Mouse (Mus musculus): Measurements from ENCODE around the gene Recql5. TPM values are rescaled to one million over a fixed set of nuclear protein-coding genes. Genes with fewer than 3 reads are reported as not detected.

Gene Recql5
- polyA plus RNA-seq, 1 experiment from 2014 or later, result 15.3 TPM

DNA sequence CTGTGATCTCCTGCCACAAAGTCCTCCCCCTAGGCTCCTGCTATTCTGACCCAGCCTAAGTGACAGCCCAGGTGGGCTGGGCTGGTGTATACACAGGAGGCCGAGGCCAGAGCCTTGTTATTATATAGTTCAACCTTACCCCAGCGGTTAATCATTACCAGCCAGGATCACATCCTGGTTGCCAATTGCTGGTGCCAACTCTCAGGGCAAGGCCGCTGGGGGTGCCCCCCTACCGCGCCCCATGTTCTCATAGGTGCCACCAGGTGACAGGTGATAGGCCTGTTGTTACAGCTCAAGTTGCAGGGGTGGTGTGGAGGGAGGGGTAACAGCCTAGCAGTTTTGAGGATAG, 89.4 kb downstream of the Recql5 start:
- no peaks in the 10 kb centered on the region for H3K9me3 ChIP-seq (ENCODE audit: control insufficient read depth, low read length)
- 87% methylated on average over 5 of the region's 5 CpGs for WGBS
- no peak overlapping the region for H3K27ac ChIP-seq (ENCODE audit: low read depth, low read length)
- H3K9ac ChIP-seq (replicated peaks; ENCODE audit: low read depth, low read length), result no peak overlapping the region
- H3K4me3 ChIP-seq (ENCODE audit: low read depth, low read length), result no peak overlapping the region
- H3K27me3 ChIP-seq (ENCODE audit: control insufficient read depth, insufficient read depth, low read length), result no peaks in the 10 kb centered on the region
- no peak for ATAC-seq (ENCODE audit: low read depth)
- no peak overlapping the region for H3K4me2 ChIP-seq (ENCODE audit: low read depth, low read length)
- H3K4me1 ChIP-seq (ENCODE audit: control insufficient read depth, insufficient read depth, low read length), result no peaks in the 10 kb centered on the region
- no peaks in the 10 kb centered on the region for H3K36me3 ChIP-seq (ENCODE audit: control insufficient read depth, insufficient read depth, low read length)

GRCm38 (mm10) chr11:115843141-115843890, 90.0 kb downstream of the Recql5 start:
- Histone ChIP-seq H3K4me3 (ENCODE audit: low read depth, low read length) (no peak overlapping the region), H3K27ac (ENCODE audit: low read depth, low read length) (no peak overlapping the region), H3K27me3 (ENCODE audit: control insufficient read depth, insufficient read depth, low read length) (no peaks in the 10 kb centered on the region), H3K9ac (replicated peaks; ENCODE audit: low read depth, low read length) (no peak overlapping the region), H3K4me1 (ENCODE audit: control insufficient read depth, insufficient read depth, low read length) (no peaks in the 10 kb centered on the region), H3K9me3 (ENCODE audit: control insufficient read depth, low read length) (no peaks in the 10 kb centered on the region), H3K36me3 (ENCODE audit: control insufficient read depth, insufficient read depth, low read length) (no peaks in the 10 kb centered on the region), H3K4me2 (ENCODE audit: low read depth, low read length) (no peak overlapping the region)
- no peak for ATAC-seq (ENCODE audit: low read depth)
- WGBS, result 79% methylated on average over 13 of the region's 14 CpGs

Other genes with a start within 250 kb of the Recql5 start
- 115 and 126 TPM in 2 replicates for gene Grb2, start 224.9 kb downstream of the Recql5 start, polyA plus RNA-seq (2014; fragmentation: Nextera tagmentation; extraction: Ambion mirVana)
- gene Tmem94, start 168.0 kb downstream of the Recql5 start, polyA plus RNA-seq (2014; fragmentation: Nextera tagmentation; extraction: Ambion mirVana), result 17.0 and 21.7 TPM in 2 replicates
- gene Caskin2, start 119.8 kb downstream of the Recql5 start, polyA plus RNA-seq (2014; fragmentation: Nextera tagmentation; extraction: Ambion mirVana), result 9.5 and 13.1 TPM in 2 replicates
- gene Tsen54, start 118.8 kb downstream of the Recql5 start, polyA plus RNA-seq (2014; fragmentation: Nextera tagmentation; extraction: Ambion mirVana), result 16.8 and 17.0 TPM in 2 replicates
- 0.50 and 0.80 TPM in 2 replicates for gene Llgl2, start 109.4 kb downstream of the Recql5 start, polyA plus RNA-seq (2014; fragmentation: Nextera tagmentation; extraction: Ambion mirVana)
- gene Myo15b, start 75.1 kb downstream of the Recql5 start, polyA plus RNA-seq (2014; fragmentation: Nextera tagmentation; extraction: Ambion mirVana), result 0.28 and 0.35 TPM in 2 replicates
- gene Smim5, start 33.5 kb downstream of the Recql5 start, polyA plus RNA-seq (2014; fragmentation: Nextera tagmentation; extraction: Ambion mirVana), result 1.6 and 1.8 TPM in 2 replicates
- 0.43 and 0.64 TPM in 2 replicates for gene Smim6, start 21.5 kb downstream of the Recql5 start, polyA plus RNA-seq (2014; fragmentation: Nextera tagmentation; extraction: Ambion mirVana)
- 40.1 and 45.5 TPM in 2 replicates for gene Sap30bp, start 195 bp downstream of the Recql5 start, polyA plus RNA-seq (2014; fragmentation: Nextera tagmentation; extraction: Ambion mirVana)
- 1.6 and 2.3 TPM in 2 replicates for gene Itgb4, start 41.2 kb upstream of the Recql5 start, polyA plus RNA-seq (2014; fragmentation: Nextera tagmentation; extraction: Ambion mirVana)
- 45.0 and 53.6 TPM in 2 replicates for gene Galk1, start 79.2 kb upstream of the Recql5 start, polyA plus RNA-seq (2014; fragmentation: Nextera tagmentation; extraction: Ambion mirVana)
- 1,887 and 2,049 TPM in 2 replicates for gene H3f3b, start 94.5 kb upstream of the Recql5 start, polyA plus RNA-seq (2014; fragmentation: Nextera tagmentation; extraction: Ambion mirVana)
- 29.1 and 29.5 TPM in 2 replicates for gene Unk, start 96.8 kb upstream of the Recql5 start, polyA plus RNA-seq (2014; fragmentation: Nextera tagmentation; extraction: Ambion mirVana)
- 0.88 and 0.98 TPM in 2 replicates for gene Unc13d, start 144.5 kb upstream of the Recql5 start, polyA plus RNA-seq (2014; fragmentation: Nextera tagmentation; extraction: Ambion mirVana)
- gene Wbp2, start 153.5 kb upstream of the Recql5 start, polyA plus RNA-seq (2014; fragmentation: Nextera tagmentation; extraction: Ambion mirVana), result 161 and 177 TPM in 2 replicates
- gene Trim47, start 193.7 kb upstream of the Recql5 start, polyA plus RNA-seq (2014; fragmentation: Nextera tagmentation; extraction: Ambion mirVana), result 3.5 and 4.0 TPM in 2 replicates
- gene Trim65, start 197.7 kb upstream of the Recql5 start, polyA plus RNA-seq (2014; fragmentation: Nextera tagmentation; extraction: Ambion mirVana), result 3.1 TPM in 2 replicates
- gene Mrpl38, start 205.4 kb upstream of the Recql5 start, polyA plus RNA-seq (2014; fragmentation: Nextera tagmentation; extraction: Ambion mirVana), result 81.5 and 91.0 TPM in 2 replicates
- gene Fbf1, start 234.7 kb upstream of the Recql5 start, polyA plus RNA-seq (2014; fragmentation: Nextera tagmentation; extraction: Ambion mirVana), result 42.2 and 42.9 TPM in 2 replicates